Mouse (Mus musculus) midbrain, embryonic 15.5 days (tissue): Measurements from ENCODE around the gene Purb. TPM values are rescaled to one million over a fixed set of nuclear protein-coding genes. Genes with fewer than 3 reads are reported as not detected.
"Not testable (repeated sequence)": the region's sequence is repeated elsewhere in the genome, so short reads cannot be mapped to it uniquely, and the experiment has no call there.

ENCODE experiments used
- ATAC-seq: fragments of 200-750 bp; cut with Nextera tagmentation; replicated peaks from 2 replicates; pipeline ENCODE4 v1.8.0; 2017; ENCODE audit warnings: moderate TSS enrichment
- H3K27ac ChIP-seq: fragments of 300-500 bp; sonication (generic); 2 replicates; pipeline ENCODE4 v1.5.1; 2015; ENCODE audit warnings: mild to moderate bottlenecking, inconsistent platforms
- H3K27me3 ChIP-seq: fragments of 300-500 bp; sonication (generic); replicated peaks from 2 replicates; pipeline ENCODE4 v1.6.1; 2015; ENCODE audit warnings: inconsistent platforms
- H3K36me3 ChIP-seq: fragments of 300-500 bp; sonication (generic); replicated peaks from 2 replicates; pipeline ENCODE4 v1.6.1; 2015; ENCODE audit warnings: inconsistent platforms
- H3K4me1 ChIP-seq: fragments of 300-500 bp; sonication (generic); 2 replicates; pipeline ENCODE4 v1.6.1; 2015; ENCODE audit warnings: inconsistent platforms
- H3K4me2 ChIP-seq: fragments of 300-500 bp; sonication (generic); 2 replicates; pipeline ENCODE4 v1.6.1; 2015; ENCODE audit warnings: inconsistent platforms, mild to moderate bottlenecking, moderate library complexity
- H3K4me3 ChIP-seq: fragments of 300-500 bp; sonication (generic); 2 replicates; pipeline ENCODE4 v1.5.1; 2015; ENCODE audit warnings: mild to moderate bottlenecking, inconsistent platforms
- H3K9ac ChIP-seq: fragments of 300-500 bp; sonication (generic); 2 replicates; pipeline ENCODE4 v1.6.1; 2015; ENCODE audit warnings: mild to moderate bottlenecking, inconsistent platforms
- H3K9me3 ChIP-seq: fragments of 300-500 bp; sonication (generic); 2 replicates; pipeline ENCODE4 v1.6.1; 2016; ENCODE audit warnings: inconsistent platforms
- WGBS: fragments of 180-500 bp; shearing (Covaris S2); methylation state at CpG from one replicate; pipeline ENCODE4 v1.1.7; 2015; ENCODE audit warnings: mixed read lengths; 5-methylcytosine and 5-hydroxymethylcytosine counted together
- polyA plus RNA-seq: library from polyadenylated mRNA; unstranded; fragments of >200 nt; fragmentation: Nextera tagmentation; extraction: Ambion mirVana; gene quantifications from 2 replicates; pipeline ENCODE4 v1.2.1, GENCODE M21; 2015

Purb gene
- polyA plus RNA-seq, 1 experiment from 2014 or later, result 11.4 TPM

DNA sequence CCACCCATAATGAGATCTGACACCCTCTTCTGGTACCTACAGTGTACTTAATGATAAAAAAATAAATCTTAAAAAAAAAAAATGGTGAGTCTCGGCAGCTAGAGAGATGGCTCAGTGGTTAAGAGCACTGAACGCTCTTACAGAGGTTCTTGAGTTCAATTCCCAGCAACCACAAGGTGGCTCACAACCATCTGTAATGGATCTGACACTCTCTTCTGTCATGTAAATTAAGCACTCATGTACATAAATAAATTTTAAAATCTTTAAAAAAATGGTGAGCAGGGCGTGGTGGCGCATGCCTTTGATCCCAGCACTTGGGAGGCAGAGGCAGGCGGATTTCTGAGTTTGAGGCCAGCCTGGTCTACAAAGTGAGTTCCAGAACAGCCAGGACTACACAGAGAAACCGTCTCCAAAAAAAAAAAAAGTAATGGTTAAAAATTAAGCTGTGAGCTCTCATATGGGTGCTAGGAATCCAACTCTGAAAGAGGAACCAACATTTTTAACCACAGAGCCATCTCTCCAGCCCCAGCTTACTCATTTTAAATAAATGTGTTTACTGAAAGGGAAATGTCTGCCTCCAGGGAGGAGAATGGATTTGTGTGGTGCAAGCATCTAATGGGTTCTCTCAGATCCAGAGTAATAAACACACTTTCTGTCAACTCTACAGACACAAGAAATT, 12.4 kb downstream of the Purb start:
- WGBS, result 91% methylated on average over 6 of the region's 6 CpGs
- ATAC-seq, result no peak
- Histone ChIP-seq H3K9me3 (no peaks in the 10 kb centered on the region), H3K4me3 (no peak overlapping the region), H3K4me2 (no peak overlapping the region), H3K36me3 (0 out of 2 replicates have a peak, but pooled peaks cover 6% of the 10 kb centered on the region), H3K9ac (no peak overlapping the region), H3K27me3 (no peaks in the 10 kb centered on the region), H3K4me1 (peaks cover 12% of the 10 kb centered on the region), H3K27ac (no peak overlapping the region)

DNA sequence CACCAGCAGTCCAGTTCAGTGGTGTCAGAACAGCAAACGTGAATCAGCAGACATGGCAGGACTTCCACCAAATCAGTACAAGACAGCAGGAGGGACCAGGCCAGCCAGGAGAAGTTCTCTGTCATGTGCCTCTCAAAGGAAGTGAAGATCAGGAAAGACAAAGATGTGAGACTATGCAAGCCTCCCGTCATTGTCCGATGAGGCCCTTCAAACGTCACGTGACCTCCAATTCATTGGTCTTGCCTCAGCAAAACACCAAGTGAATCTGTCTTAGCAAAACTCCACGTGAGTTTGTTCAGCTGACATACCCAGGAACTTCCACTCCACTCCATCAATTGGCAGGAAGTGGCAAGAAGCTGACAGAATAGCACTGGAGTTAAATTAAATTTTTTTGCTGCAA, 19.6 kb downstream of the Purb start:
- WGBS, result 81% methylated on average over 6 of the region's 6 CpGs
- ATAC-seq, result no peak
- H3K4me2 ChIP-seq, result no peak overlapping the region

GRCm38 (mm10) chr11:6448155-6448554, 27.6 kb downstream of the Purb start:
- H3K9me3 ChIP-seq, ATAC-seq, H3K36me3 ChIP-seq, H3K4me2 ChIP-seq, H3K9ac ChIP-seq, H3K27me3 ChIP-seq, H3K4me3 ChIP-seq, H3K27ac ChIP-seq: not testable (repeated sequence)
- 90% methylated on average over 5 of the region's 5 CpGs for WGBS
- peaks cover 10% of the 10 kb centered on the region for H3K4me1 ChIP-seq

More for the DNA sequence above, 19.6 kb downstream of the Purb start:
- H3K36me3 ChIP-seq, result no peaks in the 10 kb centered on the region
- H3K27me3 ChIP-seq, result no peaks in the 10 kb centered on the region
- H3K4me1 ChIP-seq, result no peaks in the 10 kb centered on the region
- H3K4me3 ChIP-seq, result no peak overlapping the region
- no peak overlapping the region for H3K27ac ChIP-seq
- no peaks in the 10 kb centered on the region for H3K9me3 ChIP-seq
- no peak overlapping the region for H3K9ac ChIP-seq

DNA sequence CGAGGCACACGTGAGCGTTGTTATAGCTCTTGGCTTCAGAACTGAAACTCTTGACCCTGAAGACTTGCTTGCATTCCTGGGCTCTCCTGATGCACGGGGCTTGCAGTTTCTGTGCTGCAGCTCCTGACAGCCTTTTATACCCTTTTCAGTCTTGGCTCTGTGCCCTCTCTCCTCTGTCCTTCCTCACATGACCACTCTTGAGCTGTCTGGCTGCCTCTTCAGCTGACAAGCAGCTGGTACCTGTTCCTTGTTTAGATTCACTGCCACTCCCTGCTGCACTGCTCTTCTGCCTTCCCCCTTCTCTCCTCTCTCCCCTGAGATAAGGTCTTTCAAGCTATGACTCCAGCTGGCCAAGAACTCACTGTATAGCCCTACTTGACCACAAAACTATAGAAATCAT, 28.2 kb downstream of the Purb start:
- Histone ChIP-seq H3K4me1 (peaks cover 15% of the 10 kb centered on the region), H3K36me3 (no peaks in the 10 kb centered on the region), H3K4me2 (no peak overlapping the region), H3K27ac (no peak overlapping the region), H3K27me3 (no peaks in the 10 kb centered on the region), H3K4me3 (no peak overlapping the region), H3K9ac (no peak overlapping the region), H3K9me3 (no peaks in the 10 kb centered on the region)
- 96% methylated on average over 4 of the region's 4 CpGs for WGBS
- no peak for ATAC-seq

DNA sequence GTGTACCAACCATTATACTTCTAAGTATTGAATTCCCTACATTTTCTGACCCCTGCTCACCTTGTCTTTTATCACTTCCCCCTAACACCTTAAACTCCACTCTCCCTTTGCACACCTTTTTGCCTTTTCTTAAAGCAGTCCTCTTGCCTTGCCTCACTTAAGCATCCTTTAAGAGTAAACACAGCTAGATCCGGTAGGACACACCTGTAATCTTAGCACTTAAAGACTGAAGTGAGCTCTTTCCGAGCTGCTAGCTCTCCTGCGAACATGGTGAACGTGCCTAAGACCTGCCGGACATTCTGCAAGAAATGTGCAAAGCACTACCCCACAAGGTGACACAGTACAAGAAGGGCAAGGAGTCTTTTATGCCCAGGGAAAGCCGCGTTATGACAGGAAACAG, 29.8 kb downstream of the Purb start:
- ATAC-seq, result no peak
- 89% methylated on average over 7 of the region's 7 CpGs for WGBS
- Histone ChIP-seq H3K4me3 (no peak overlapping the region), H3K9me3 (no peaks in the 10 kb centered on the region), H3K9ac (no peak overlapping the region), H3K27ac (no peak overlapping the region), H3K4me2 (no peak overlapping the region), H3K27me3 (no peaks in the 10 kb centered on the region), H3K4me1 (peaks cover 16% of the 10 kb centered on the region), H3K36me3 (no peaks in the 10 kb centered on the region)

DNA sequence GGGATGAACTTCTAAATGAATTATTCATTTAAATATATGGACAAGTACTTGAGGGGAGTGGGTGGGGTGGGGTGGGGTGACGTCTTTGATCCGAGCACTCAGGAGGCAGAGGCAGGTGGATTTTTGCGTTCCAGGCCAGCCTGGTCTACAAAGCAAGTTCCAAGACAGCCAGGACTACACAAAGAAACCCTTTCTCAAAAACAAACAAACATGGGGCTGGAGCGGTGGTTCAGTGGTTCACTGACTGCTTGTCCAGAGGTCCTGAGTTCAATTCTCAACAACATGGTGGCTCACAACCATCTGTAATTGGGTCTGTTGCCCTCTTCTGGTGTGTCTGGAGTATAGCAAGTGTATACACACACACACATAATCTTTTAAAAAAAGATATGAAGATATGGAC, 30.3 kb downstream of the Purb start:
- H3K27me3 ChIP-seq, result no peaks in the 10 kb centered on the region
- WGBS, result 84% methylated on average over 4 of the region's 4 CpGs

GRCm38 (mm10) chr11:6444077-6444853, 31.5 kb downstream of the Purb start, which contains the start of gene H2afv:
Gene H2afv (minus strand): TSS chr11:6444443.
- H3K9me3 ChIP-seq, result no peaks in the 10 kb centered on the region
- ATAC-seq, result peak; percentile 99
- H3K27me3 ChIP-seq, result no peaks in the 10 kb centered on the region
- H3K4me3 ChIP-seq, result peak within 1 kb of the TSS; percentile 89
- H3K4me1 ChIP-seq, result peaks cover 16% of the 10 kb centered on the region
- H3K36me3 ChIP-seq, result no peaks in the 10 kb centered on the region
- peak within 1 kb of the TSS; percentile 64 for H3K4me2 ChIP-seq
- H3K27ac ChIP-seq, result peak within 1 kb of the TSS; percentile 96
- WGBS, result under 1% methylated on average over 58 of the region's 80 CpGs
- H3K9ac ChIP-seq, result peak within 1 kb of the TSS; percentile 84

More for the DNA sequence above, 30.3 kb downstream of the Purb start:
- Histone ChIP-seq H3K9ac (no peak overlapping the region), H3K36me3 (no peaks in the 10 kb centered on the region), H3K4me1 (peaks cover 16% of the 10 kb centered on the region), H3K27ac (no peak overlapping the region), H3K4me3 (no peak overlapping the region), H3K4me2 (no peak overlapping the region), H3K9me3 (no peaks in the 10 kb centered on the region)
- ATAC-seq, result no peak

- H3K4me2 ChIP-seq, result peak overlapping the region; percentile 64
- peak overlapping the region; percentile 89 for H3K4me3 ChIP-seq
- H3K27ac ChIP-seq, result peak overlapping the region; percentile 96
- no peaks in the 10 kb centered on the region for H3K27me3 ChIP-seq
- H3K9me3 ChIP-seq, result no peaks in the 10 kb centered on the region
- under 1% methylated on average over 10 of the region's 10 CpGs for WGBS
- no peaks in the 10 kb centered on the region for H3K36me3 ChIP-seq
- no peak for ATAC-seq
- peak overlapping the region; percentile 84 for H3K9ac ChIP-seq
- peaks cover 16% of the 10 kb centered on the region for H3K4me1 ChIP-seq
Measured at GRCm38 (mm10) chr11:6443727-6444076, 32.0 kb downstream of the Purb start.

GRCm38 (mm10) chr11:6443102-6443501, 32.6 kb downstream of the Purb start:
- peak overlapping the region; percentile 84 for H3K9ac ChIP-seq
- no peak for ATAC-seq
- peak overlapping the region; percentile 89 for H3K4me3 ChIP-seq
- H3K4me2 ChIP-seq, result peak overlapping the region; percentile 64
- no peaks in the 10 kb centered on the region for H3K9me3 ChIP-seq
- H3K4me1 ChIP-seq, result peaks cover 16% of the 10 kb centered on the region
- H3K36me3 ChIP-seq, result no peaks in the 10 kb centered on the region
- H3K27ac ChIP-seq, result no peak overlapping the region
- H3K27me3 ChIP-seq, result no peaks in the 10 kb centered on the region
- 42% methylated on average over 4 of the region's 4 CpGs for WGBS

DNA sequence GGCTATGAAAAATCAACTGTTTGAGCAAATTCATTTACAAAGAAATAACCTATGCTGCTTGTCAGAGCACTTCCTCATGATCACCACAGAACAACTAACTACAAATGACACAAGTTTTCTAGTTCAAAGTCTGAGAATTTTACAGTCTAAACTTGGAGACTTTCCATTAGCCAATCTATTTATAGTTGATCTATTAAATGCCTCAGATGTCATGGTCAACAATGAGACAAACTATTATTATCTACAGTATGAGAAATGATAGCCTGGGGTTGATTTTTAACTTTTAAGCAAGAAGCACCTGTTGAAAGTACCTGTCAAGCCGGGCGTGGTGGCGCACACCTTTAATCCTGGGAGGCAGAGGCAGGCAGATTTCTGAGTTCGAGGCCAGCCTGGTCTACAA, 33.2 kb downstream of the Purb start:
- ATAC-seq, result no peak
- Histone ChIP-seq H3K36me3 (0 out of 2 replicates have a peak, but pooled peaks cover 3% of the 10 kb centered on the region), H3K4me3 (no peak overlapping the region), H3K27ac (no peak overlapping the region), H3K4me2 (no peak overlapping the region), H3K4me1 (peaks cover 16% of the 10 kb centered on the region), H3K9ac (no peak overlapping the region), H3K9me3 (no peaks in the 10 kb centered on the region), H3K27me3 (no peaks in the 10 kb centered on the region)
- 96% methylated on average over 4 of the region's 4 CpGs for WGBS

DNA sequence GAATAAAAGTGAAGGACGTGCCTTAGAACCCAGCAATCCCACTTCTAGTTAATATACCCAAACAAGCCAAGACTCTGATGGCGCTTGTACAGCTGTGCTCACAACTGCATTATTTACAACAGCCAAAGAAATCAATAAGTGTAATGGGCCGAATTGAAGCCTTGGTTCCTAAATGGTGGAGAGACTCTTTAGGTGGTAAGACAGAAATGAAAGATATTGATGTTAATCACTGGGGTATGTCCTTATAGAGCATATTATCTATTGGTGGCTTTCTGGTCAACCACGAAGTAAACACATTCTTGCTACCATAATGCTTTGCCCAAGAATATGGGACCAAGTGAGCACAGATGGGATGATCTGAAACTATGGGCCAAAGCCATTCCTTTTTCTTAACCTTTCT, 35.5 kb downstream of the Purb start:
- Histone ChIP-seq H3K36me3 (peaks cover 14% of the 10 kb centered on the region), H3K4me3 (no peak overlapping the region), H3K27me3 (no peaks in the 10 kb centered on the region), H3K9me3 (no peaks in the 10 kb centered on the region), H3K4me2 (no peak overlapping the region), H3K9ac (no peak overlapping the region), H3K27ac (no peak overlapping the region), H3K4me1 (peaks cover 15% of the 10 kb centered on the region)
- no peak for ATAC-seq
- 95% methylated on average over 4 of the region's 4 CpGs for WGBS

DNA sequence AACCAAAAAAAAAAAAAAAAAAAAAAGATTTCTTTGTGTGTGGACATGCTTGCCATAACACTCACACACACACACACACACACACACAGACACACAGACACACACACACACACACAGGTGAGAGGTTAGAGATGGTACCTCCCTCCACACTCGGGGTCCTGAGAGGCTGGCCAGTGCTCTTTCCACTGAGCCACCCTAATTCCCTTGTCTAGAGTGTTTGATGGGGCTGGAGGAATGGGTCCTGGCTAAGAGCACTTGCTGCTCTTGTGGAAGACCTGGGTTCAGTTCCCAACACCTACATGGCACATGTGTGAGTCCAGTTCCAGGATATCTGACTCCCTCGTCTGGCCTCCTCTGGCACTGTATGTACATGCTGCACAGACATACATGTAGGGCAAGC, 38.0 kb downstream of the Purb start:
- H3K4me2 ChIP-seq, result no peak overlapping the region
- H3K4me1 ChIP-seq, result 0 out of 2 replicates have a peak, but pooled peaks cover 2% of the 10 kb centered on the region
- WGBS, result 98% methylated on average over 2 of the region's 2 CpGs
- no peaks in the 10 kb centered on the region for H3K9me3 ChIP-seq
- no peak for ATAC-seq
- H3K4me3 ChIP-seq, result no peak overlapping the region
- H3K27ac ChIP-seq, result no peak overlapping the region
- H3K36me3 ChIP-seq, result peaks cover 19% of the 10 kb centered on the region
- H3K9ac ChIP-seq, result no peak overlapping the region
- H3K27me3 ChIP-seq, result no peaks in the 10 kb centered on the region
